Mouse (Mus musculus) stomach, postnatal 0 days (tissue): Measurements from ENCODE around the gene Fam214a.

Source experiments
- CTCF ChIP-seq: IDR thresholded peaks from 2 replicates; pipeline ENCODE4 v1.5.1; 2016; ENCODE audit warnings: antibody characterized with exemption, low read depth, mild to moderate bottlenecking, moderate library complexity
- EP300 ChIP-seq: optimal IDR thresholded peaks from 2 replicates; pipeline ENCODE3; 2016; ENCODE audit warnings: antibody characterized with exemption

DNA sequence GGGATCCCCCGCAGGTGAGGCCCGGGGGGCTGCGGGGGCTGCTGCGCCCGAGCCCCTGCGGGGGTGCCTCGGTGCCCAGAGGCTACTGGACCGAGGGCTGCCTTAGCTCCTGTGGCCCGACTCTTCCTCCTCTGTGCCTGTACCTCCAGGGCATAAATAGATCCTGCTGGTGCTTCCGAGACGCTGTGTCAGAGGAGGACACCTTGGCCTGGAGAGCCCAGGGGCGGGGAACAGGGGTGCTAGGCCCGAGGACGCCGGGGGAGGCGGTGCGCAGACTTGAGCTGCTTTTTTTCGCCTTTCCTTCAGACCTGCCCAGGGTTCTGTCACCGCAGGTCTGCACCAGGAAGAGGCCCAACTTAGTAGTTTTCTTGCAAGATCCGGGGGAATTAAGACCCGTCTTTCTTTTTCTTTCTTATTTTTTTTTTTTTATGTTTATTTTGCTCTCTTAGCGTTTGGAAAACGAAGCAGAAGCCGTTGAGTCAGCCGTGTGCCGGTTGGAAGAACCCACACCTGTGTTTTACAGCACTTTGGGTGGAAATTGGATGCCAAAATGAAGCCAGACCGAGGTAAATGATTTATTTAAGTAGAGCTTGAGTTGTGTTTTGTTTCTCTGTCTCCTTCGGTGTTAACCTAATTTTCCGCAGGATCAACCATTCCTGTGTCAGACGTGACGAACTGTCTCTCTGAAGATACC, 728 bp downstream of the Fam214a start:
- TF ChIP-seq CTCF (peak; percentile 54), EP300 (no peak)
